Mouse (Mus musculus) heart, adult 2 months (tissue): ENCODE data around the gene Gm4737.

ENCODE experiments used
- CTCF ChIP-seq: fragments of 200-600 bp; IDR thresholded peaks from 2 replicates; pipeline ENCODE4 v1.8.1; 2022; ENCODE audit warnings: antibody characterized with exemption, mild to moderate bottlenecking, moderate library complexity
- EP300 ChIP-seq: fragments of 200-500 bp; IDR thresholded peaks from 2 replicates; pipeline ENCODE4 v1.6.1; 2011; ENCODE audit warnings: low read depth, low read length, control low read depth; ENCODE audit not compliant: insufficient read depth
- POLR2A ChIP-seq: fragments of 200-500 bp; IDR thresholded peaks from 2 replicates; pipeline ENCODE4 v1.6.1; 2011; ENCODE audit warnings: mild to moderate bottlenecking, low read depth, low read length, control low read depth; ENCODE audit not compliant: insufficient read depth

DNA sequence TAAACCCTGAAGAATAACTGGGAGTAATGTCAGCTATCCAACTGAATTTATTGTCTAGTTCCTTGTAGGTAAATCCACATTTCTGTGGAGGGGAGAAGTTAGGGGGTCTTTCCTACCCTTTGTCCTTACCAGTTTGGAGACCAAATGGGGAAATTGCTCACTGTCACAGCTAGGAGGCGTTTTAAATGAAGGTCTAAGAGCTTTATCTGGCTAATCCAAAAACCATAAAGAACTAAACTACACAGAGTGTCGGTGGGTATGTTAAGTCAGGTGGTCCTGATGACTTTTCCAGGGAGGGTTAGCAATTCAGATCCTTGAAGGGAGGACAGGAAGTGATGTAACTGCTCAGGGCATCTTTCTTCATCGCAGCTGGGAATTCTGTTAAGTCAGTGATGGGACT, 34.3 kb downstream of the Gm4737 start:
- TF ChIP-seq CTCF (no peak), EP300 (no peak), POLR2A (no peak)
